Mouse (Mus musculus) heart, adult 10 weeks (tissue): ENCODE measurements around the gene 2410137M14Rik. TPM values are rescaled to one million over a fixed set of nuclear protein-coding genes. Genes with fewer than 3 reads are reported as not detected.

Experiments
- polyA plus RNA-seq: library from polyadenylated mRNA; stranded (reverse); fragments of 350-450 nt; fragmentation: Illumina TruSeq; extraction: RNeasy Lipid Tissue Mini Kit (QIAGEN cat#74804); gene quantifications from one replicate; pipeline ENCODE4 v1.2.3, GENCODE M21; 2014; ENCODE audit warnings: low read depth, low replicate concordance

Gene 2410137M14Rik
- 1.2 TPM for polyA plus RNA-seq

DNA sequence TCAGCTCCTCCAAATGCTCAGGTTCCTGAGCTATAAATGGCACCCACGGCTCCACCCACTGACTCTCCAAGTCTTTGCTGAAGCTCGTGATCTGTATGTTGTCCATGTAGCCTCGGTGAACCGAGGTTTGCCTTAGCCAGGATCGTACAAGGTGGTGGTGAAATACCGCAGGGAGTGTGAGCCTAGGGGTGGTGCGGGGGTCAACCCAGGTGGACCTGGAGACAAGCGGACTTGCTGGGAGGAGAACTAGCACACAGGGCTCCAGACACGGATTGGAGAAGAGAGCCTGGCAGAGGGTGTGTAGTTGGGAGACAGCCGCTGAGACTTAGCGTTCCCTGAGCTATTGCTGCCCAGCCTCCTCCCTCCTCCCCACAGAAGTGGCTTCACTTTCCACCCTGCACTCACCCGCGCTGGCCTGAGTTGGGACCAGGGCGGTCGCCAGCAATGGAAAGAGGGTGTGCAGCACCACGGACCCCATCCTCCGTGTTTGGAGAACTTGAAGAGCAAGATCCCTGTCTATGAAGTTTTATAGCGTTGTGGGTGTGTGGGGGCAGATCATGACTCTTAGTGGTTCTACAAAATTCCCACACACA is at the start of gene 2410137M14Rik:
TSS of gene 2410137M14Rik (minus strand) at position 17 of the 593 bp plus-strand sequence.

DNA sequence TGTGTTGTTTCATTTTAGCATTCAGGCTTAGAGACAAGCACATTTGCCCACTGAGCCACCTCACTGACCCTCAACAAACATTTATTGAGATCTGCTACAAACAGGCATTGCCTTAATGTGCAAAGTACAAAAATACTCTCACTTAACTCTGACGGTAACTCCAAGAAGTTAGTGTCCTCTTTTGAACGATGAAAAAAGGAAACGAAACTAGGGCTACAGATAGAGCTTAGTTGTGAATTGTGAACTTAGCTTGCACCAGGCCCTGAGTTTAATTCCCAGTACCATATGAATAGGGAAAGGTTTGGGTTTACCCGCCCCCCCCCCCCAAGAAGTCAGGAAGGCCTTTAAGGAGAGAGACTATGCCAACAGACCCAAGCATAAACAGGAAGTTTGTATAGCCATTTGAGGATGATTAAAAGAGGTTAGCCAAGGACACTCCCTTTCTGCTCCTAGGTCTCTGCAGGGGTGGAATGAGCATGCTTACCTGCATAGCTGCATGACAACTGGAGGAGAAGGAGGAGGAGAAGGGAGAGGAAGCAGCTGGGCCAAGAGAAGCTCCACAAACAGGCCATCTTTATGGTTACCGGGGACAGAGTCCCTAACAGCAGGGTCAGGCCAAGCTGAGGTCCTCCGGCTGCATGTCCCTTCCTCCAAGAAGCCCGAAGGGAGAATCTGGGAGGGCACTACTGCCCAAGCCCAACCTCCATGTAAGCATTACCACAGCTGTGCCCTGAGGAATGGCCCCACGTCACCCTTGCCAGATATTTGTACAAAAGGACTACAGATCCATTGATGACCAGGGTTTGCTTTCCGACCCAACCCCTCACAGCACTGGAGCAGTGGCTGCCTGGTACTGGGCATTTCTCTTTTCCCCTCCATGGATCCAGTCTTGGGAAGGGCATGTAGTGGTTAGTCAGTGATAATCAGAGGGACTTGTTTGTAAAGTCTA is 41.9 kb upstream of the 2410137M14Rik start, which contains the start of gene Mog:
TSS of gene Mog (minus strand) at position 771 of the 949 bp plus-strand sequence.

DNA sequence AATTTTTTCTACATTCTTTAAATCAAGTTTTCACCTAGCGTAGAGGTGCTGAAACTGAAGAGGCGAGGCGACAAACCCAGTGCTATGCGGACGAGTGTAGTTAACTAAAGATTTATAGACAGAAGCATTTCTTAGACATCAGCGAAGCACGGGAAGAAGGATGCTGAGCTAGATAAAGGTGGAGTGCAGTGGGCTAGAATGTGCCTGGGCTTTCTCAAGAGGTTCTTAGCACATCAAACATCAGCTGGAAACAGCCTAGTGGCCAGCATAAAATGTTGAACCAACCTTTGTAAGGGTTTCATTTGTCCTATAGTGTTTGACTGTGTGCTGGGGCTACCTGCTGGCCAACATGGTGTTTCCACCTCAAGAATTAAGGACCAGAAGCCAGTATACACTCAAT is 19.8 kb upstream of the 2410137M14Rik start, which contains the start of gene Zfp57:
TSS of gene Zfp57 (plus strand) at position 301 of the 400 bp plus-strand sequence.

DNA sequence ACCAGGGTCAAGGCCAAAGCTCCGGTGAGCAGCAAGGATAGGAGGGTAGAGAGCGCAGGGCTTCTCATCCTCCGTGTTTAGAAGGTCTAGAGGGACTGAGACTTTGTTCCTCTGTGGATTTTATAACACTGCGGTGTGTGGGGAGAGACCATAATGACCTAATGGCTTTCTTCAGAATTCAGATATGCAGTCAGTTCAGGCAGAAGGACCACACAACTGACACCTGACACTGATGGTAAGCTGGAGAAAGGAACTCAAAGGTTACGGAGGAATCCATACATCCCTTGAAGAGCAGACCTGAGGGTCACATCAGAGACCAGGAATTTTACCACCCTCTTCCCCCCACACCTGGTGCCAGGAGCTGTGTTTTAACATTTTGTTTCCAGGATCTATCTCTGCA is 8.4 kb upstream of the 2410137M14Rik start, which contains the start of gene H2-M5:
TSS of gene H2-M5 (minus strand) at position 101 of the 400 bp plus-strand sequence.

GRCm38 (mm10) chr17:36957999-36958743 is 22.9 kb downstream of the 2410137M14Rik start, which contains the start of the genes Znrd1 and Znrd1as:
Gene Znrd1, minus strand, starts transcription at chr17:36958559.
Gene Znrd1as, plus strand, starts transcription at chr17:36958592.

DNA sequence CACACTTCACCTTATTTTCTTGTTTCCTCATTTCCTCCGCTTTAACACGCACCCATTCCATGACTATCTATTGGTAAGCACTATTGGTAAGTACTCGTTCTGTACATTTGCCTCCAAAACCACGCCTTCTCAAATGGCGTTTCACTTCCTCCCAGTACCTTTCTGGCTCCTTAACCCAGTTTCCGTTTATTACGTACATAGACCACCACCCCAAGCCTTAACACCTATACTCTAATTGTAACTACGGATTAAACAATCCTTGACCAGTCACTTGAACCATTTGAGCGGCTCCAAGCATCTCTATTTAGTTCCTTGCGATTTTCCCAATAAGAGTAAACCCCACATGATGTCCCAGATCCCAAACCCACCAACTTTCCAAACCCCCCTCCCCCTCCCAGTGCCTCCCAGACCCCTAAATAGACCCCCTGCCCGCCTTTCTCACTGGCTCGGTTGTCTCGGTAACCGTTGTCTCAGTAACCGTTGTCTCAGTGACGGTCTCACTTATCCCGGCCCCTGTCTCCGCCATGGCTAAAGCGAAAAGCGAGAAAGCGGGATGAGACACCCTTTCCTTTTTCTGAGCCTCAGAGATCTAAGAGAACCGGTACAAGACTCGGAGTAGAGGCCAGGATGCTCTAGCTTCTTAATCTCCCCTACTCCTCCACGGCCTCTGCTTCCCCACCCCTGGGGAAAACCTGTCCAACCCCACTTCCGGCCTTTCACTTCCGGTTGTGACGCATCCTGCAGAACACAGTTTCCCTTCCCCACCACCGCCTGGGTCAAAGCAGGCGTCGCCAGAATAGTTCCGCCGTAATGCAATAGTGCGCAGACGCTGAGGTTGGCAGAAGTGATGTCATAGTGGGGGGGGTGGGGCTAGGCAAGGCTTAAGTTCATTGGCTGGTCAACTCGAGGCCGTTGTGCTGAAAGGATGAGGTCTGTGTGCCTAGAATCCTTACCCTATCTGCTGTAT is 29.8 kb downstream of the 2410137M14Rik start, which contains the start of gene Ppp1r11:
TSS of gene Ppp1r11 (minus strand) at position 761 of the 967 bp plus-strand sequence.

DNA sequence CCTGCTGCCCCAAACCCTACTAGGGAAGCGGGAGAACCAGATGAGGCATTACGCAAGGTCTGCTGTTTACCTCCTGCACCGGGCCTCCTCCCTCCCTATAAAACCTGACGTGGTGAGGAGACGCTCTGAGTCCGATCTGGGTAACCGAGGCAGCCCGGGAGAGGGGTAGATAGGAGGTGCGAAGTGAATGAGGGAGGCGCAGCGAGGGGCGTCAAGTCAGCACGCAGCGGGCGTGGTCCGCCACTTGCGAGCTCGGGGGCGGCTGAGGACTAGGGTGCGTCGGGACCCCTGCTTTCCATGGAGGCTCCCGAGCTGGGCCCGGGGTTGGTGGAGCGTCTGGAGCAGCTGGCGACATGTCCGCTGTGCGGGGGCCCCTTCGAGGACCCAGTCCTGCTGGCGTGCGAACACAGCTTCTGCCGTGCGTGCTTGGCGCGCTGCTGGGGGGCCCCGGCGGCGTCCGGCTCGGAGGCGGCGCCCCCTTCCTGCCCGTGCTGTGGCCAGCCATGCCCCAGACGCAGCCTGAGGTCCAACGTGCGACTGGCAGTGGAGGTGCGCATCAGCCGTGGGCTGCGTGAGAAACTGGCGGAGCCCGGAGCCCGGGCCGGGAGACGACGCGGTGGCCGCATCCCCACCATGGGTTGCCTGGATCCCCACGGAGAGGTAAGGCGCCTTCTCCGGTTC is 38.1 kb downstream of the 2410137M14Rik start, which contains the start of gene Rnf39:
TSS of gene Rnf39 (plus strand) at position 128 of the 681 bp plus-strand sequence.

Other genes with a start within 250 kb of the 2410137M14Rik start
- gene H2-M10.5, start 208.3 kb downstream of the 2410137M14Rik start, polyA plus RNA-seq, result not detected
- gene H2-M10.6, start 169.1 kb downstream of the 2410137M14Rik start, polyA plus RNA-seq, result not detected
- 19.2 TPM for gene Trim26, start 144.1 kb downstream of the 2410137M14Rik start, polyA plus RNA-seq
- not detected for gene Trim15, start 114.0 kb downstream of the 2410137M14Rik start, polyA plus RNA-seq
- 0.18 TPM for gene Trim10, start 111.7 kb downstream of the 2410137M14Rik start, polyA plus RNA-seq
- 0.29 TPM for gene Trim40, start 91.1 kb downstream of the 2410137M14Rik start, polyA plus RNA-seq
- not detected for gene Trim31, start 83.1 kb downstream of the 2410137M14Rik start, polyA plus RNA-seq
- 0.52 TPM for gene Rnf39, start 38.3 kb downstream of the 2410137M14Rik start, polyA plus RNA-seq
- 96.5 TPM for gene Ppp1r11, start 29.5 kb downstream of the 2410137M14Rik start, polyA plus RNA-seq
- gene Znrd1, start 22.7 kb downstream of the 2410137M14Rik start, polyA plus RNA-seq, result 44.0 TPM
- 29.8 TPM for gene Znrd1as, start 22.6 kb downstream of the 2410137M14Rik start, polyA plus RNA-seq
- 0.55 TPM for gene H2-M5, start 8.3 kb upstream of the 2410137M14Rik start, polyA plus RNA-seq
- 3.7 TPM for gene Zfp57, start 19.9 kb upstream of the 2410137M14Rik start, polyA plus RNA-seq
- gene Mog, start 42.2 kb upstream of the 2410137M14Rik start, polyA plus RNA-seq, result not detected
- gene Gabbr1, start 64.7 kb upstream of the 2410137M14Rik start, polyA plus RNA-seq, result 13.1 TPM
- gene Olfr90, start 107.3 kb upstream of the 2410137M14Rik start, polyA plus RNA-seq, result not detected
- not detected for gene Olfr91, start 117.0 kb upstream of the 2410137M14Rik start, polyA plus RNA-seq
- gene Olfr92, start 138.9 kb upstream of the 2410137M14Rik start, polyA plus RNA-seq, result not detected
- not detected for gene Olfr93, start 180.3 kb upstream of the 2410137M14Rik start, polyA plus RNA-seq
- not detected for gene Ubd, start 212.7 kb upstream of the 2410137M14Rik start, polyA plus RNA-seq
- not detected for gene Olfr94, start 219.8 kb upstream of the 2410137M14Rik start, polyA plus RNA-seq
- gene Olfr95, start 231.9 kb upstream of the 2410137M14Rik start, polyA plus RNA-seq, result not detected
- gene Olfr96, start 238.9 kb upstream of the 2410137M14Rik start, polyA plus RNA-seq, result not detected